Mouse (Mus musculus) left cerebral cortex, postnatal 25 days (tissue): Measurements from ENCODE around the gene Prdm16. TPM values are rescaled to one million over a fixed set of nuclear protein-coding genes. Genes with fewer than 3 reads are reported as not detected.

ENCODE experiments used
- DNase-seq, 2 experiments: peaks; one replicate each; pipeline ENCODE4 v3.0.0; 2022; ENCODE audit warnings: low spot score in 2 of 2, mixed read lengths in 1 of 2
- intact Hi-C: fragments of 180-260 bp; cut with DNase I; formaldehyde crosslinking; loops from one replicate; pipeline ENCODE4 v1.15.1; 2025
- total RNA-seq, 2 experiments: library from RNA; stranded (reverse); gene quantifications; 2 replicates each; pipeline ENCODE4 v1.2.3; 2021

Gene Prdm16
- total RNA-seq, 2 experiments from 2014 or later: 6.5 to 7.7 TPM

DNA sequence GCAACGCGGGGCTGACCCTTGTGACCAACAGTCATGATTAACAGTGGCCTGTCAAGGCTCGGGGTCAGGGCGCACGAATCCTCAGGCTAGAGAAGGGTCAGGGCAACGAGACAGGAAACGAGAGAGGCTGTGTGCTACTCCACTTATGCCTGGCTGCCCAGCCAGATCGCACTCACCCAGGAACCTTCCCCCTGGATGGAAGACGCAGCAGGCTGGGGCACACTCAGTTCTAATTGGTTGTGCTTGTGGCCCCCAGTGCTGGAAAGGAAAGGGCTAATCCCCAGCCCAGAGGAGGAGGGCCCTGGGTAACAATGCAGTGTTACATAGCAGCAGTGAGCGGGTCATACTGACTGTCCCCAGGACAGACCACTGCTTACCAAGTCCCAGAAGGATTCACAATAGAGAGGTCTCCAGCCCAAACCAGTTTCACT lies 66.2 kb downstream of the Prdm16 start:
- intact Hi-C loops: no loop called here
- no peak for DNase-seq

DNA sequence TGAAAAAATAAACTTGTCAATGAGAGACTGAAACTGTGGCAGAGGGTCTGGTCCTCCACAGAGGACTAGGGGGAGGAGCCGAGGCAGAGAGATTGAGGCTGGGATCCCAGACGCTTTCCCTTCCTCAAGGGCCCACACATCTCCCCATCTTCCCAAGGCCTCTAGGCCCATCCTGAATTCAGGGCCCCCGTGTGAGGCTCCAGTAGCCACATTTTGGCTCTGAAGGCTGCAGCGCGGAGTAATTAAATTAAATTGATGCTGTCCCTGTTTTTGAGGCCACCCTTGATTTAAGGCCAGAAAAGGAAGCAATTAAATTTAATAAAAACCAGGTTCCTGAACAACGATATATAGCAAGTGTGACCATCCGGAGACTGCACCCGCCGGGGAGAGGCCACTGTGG lies 66.8 kb downstream of the Prdm16 start:
- no peak for DNase-seq
- intact Hi-C loops: no loop called here

DNA sequence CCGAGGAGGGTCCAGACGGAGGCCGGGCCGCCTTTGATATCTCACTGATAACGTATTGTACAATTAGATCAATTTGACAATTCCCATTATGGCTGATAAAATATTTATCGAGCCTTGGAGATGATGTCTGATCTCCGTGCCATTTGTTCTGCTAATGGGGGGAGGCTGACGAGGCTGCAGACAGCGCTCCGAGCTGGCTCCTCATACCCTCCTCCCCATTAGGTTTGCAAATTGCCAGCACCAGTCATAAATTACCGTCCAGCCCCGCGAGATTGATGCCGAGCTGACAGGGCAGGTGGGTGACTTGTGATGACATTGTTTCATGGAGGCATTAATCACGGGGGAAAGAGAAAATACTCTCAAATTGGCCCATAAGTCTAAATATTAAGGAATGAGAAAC lies 67.9 kb downstream of the Prdm16 start:
- intact Hi-C loops: no loop called here
- no peak for DNase-seq

DNA sequence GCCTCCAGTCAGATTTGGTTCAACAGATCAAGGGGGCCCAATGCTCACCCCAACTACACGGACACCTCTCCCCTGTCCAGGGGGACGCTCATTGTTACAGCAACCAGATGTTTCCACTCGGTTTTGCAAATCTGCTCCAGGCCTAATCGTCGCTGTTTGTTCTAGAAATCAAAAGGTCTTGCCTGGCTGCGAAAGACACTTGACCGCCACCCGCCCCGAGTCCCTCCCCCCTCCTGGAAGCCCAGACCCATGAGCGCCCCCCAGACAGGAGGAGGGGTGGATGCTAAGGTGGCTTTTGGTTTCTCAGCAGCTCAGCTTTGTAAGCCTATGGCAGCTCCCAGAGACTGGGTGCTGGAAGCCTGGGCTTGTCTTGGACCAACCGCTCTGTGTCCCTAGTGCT lies 68.7 kb downstream of the Prdm16 start:
- intact Hi-C loops: no loop called here

DNA sequence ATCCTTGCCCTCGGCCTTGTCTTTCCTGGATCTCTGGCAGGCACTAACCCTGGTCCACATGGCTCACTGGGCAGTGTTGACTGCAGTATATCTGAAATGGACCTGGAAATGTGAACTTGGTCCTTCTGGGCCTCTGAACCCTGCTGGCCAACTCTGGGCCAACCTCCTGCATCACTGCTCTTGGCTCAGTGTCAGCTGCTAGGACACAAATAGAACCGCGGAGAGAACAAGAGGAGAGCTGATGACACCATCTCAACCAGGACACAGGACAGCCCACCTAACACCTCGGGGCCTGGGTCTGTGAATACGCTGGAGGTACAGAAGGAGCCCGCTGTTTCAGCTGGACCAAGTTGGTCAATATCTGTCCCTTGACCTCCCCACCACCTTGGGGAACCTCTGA lies 73.5 kb downstream of the Prdm16 start:
- intact Hi-C loops: no loop called here
- no peak for DNase-seq

More for the DNA sequence above, 68.7 kb downstream of the Prdm16 start:
- DNase-seq: no peak

DNA sequence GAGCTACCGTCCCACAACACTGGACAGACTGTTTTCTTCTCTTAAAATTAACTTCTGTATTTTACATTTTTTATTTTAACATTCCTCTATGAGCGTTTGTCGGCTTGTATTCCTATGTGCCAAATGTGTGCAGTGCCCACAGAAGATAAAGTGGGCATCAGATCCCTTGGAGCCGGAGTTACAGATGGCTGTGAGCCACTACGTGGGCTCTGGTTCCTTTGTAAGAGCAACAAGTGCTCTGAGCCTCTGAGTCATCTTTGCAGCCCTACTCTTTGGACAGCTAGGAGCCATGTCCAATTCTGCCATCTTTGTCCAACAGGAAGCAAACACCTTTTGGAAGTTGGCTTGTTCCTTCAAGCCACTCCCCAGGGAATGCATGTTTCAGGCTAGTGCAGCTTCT lies 78.6 kb downstream of the Prdm16 start:
- peak in 1 of 2 experiments; percentile 88 for DNase-seq
- intact Hi-C loops: loop anchor here (2.0 to 5.0 kb wide), 2 partner anchors 79 to 105 kb away; partner anchors contain the start of gene Prdm16

DNA sequence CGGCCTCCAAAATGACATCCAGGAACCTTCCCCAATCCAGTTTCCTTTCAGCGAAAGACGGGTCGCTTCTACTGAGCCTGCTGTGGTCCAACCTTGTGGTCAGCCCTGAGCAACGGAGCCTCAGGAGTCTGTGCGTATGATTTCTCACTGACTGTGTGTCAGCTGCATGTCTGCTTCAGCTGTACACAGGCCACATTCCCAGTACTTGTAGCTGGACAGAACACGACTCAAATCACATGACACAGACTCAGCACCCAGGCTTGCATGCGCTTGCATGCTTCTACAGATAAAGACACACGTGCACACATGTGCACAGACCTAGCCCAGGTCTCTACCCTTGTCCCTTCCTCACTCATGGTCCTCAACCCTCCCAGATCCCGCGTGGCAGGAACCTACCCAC lies 79.5 kb downstream of the Prdm16 start:
- intact Hi-C loops: loop anchor here (5.0 kb wide), 1 partner anchor 80 kb away; the partner anchor contains the start of gene Prdm16

DNA sequence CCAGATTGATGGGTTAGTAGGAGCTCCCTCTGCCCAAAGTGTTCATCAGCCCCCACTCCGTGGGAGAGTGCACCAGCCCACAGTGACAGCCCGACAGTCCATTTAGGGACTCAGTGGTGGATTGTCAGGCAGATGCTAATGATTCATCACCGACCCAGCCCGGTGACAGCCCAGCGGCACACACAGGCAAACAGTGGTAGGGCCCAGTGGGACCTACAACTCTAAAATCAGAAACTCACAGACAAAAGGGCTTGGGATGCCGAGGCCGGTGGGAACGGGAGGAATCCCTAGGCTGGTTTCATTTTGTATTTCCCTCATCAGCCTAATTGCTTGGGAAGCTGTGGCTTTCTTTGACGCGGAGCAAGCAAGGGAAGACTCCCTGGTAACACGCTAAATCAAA lies 80.3 kb downstream of the Prdm16 start:
- peak in 1 of 2 experiments; percentile 25 for DNase-seq
- intact Hi-C loops: loop anchor here (5.0 kb wide), 1 partner anchor 81 kb away; the partner anchor contains the start of gene Prdm16

More for the DNA sequence above, 79.5 kb downstream of the Prdm16 start:
- DNase-seq: no peak

DNA sequence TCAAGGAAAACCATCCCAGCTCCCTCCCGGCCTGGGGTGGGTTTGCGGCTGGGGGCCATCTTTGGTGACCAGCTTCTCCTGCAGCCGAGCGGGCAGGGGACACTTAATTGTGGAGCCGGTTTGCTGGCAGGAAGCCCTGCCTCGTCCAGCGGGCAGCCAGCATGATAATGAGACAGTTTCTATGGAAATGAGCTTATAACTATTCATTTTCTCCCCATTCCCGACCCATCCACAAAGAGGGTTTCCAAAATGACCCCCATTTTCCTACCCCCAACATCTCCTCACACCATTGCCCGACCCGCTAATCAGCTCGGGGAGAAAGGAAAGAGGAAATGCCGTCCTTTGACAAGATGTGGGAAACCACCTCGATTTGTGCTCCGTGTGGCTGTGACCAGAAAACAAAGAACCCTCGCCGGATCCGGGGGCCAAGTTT lies 86.7 kb downstream of the Prdm16 start:
- peak; percentile 52 to 63 for DNase-seq
- intact Hi-C loops: no loop called here

DNA sequence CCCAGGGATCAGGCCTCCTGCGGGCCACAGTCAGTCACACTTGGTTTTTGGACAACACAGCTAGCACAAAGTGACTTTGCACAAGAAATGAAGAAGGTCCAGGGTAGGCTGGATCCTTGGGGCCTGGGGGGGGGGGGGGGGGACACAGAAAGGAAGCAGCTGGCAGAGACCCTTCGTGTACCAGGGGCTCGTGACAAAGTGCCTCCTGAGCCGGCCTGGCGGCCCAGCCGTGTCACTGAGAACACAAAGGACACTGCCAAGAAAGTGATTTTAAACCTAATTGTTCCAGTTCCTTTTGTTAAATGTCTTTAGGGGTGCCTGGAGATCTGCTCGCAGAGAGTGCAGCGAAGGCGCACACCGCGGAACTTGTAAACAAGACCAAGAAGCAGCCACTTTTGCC lies 87.2 kb downstream of the Prdm16 start:
- intact Hi-C loops: no loop called here
- DNase-seq: peak in 1 of 2 experiments; percentile 14

DNA sequence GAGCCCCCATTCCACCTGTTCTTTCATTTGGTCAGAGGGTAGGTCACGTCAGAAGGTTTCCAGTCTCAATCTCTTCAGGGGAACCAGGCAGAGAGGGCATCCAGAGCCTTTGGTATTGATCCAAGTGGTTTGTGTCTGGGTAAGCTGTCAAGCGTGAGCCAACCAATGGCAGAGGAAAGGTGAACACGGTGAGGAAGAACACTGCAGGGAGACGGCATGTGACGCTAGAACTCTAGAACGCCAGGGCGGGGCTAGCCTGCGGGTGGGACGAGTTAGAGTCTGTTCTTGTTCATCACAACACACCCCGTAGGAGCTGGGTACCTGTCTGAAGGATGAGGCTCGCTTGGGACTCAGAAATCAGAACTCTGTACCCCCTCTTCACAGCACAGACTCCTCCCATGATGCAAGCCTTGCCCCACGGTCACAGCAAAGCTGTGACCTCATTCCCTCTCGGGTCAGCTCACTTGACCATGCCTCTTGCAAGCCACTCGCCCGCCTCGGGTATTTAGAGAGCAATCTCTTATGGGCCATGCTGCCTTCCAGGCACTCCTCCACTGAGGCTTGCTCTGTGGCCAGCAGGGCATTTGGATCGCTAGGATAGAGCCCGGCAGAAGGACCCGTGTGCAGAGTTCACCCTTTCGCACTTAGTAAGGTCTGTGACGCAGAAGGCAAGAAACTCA lies 89.4 kb downstream of the Prdm16 start:
- no peak for DNase-seq
- intact Hi-C loops: no loop called here

DNA sequence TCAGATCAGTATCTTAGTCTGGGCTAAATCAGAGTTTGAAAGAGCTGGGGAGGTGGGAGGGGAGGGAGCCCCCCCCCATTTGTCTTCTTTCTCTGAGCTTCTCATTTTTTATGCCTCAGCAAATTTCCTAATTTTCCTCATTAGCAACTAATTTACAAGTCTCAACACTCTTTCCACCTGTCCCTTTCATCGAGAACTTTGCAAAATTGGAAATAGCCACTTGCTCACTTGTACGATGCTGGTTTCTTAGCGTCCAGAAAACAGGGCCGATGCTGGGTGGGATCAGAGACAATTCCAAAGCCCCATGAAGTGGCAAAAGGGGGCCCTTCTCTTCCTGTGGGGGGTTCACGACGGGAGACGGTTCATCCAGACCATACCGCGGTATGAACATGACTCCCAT lies 91.4 kb downstream of the Prdm16 start:
- intact Hi-C loops: no loop called here

DNA sequence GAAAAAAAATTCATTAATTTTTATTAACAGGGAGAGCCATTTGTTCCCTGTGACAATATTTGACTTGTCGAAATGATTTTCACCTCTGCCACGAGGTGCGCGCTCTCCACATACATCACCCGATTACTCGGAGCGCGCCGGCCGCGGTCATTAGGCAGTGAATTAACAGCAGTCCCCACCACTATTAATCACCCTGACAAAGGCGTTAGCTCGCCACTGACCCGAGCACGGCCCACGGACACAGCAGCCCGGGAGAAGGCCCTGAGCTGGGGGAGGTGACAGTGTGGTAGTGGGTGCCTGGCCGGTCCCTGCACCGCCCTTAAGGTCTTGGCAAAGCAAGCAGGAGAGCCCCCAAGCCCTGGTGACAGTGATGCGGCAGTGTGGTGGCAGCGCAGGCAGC lies 92.8 kb downstream of the Prdm16 start:
- DNase-seq: no peak
- intact Hi-C loops: no loop called here

More for the DNA sequence above, 91.4 kb downstream of the Prdm16 start:
- no peak for DNase-seq

DNA sequence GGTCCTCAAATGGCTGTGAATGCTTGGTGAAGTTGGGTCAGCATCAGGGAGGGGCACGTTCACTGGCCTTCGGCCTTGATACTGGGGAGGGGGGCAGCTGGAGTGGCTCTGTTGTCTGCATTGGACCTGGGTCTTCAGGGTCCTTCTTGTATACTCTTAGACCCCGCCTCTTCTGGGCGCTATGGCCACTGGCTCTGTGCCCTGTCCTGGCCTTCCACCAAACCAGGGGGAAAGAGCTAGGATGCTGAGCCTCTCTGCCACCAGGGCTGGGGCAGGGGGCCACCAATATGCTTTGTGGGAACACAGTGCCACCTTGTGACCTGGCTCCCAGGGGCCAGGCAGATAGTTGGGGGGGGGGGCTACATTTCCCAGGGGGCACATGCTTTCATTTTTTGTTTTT lies 93.5 kb downstream of the Prdm16 start:
- intact Hi-C loops: no loop called here

DNA sequence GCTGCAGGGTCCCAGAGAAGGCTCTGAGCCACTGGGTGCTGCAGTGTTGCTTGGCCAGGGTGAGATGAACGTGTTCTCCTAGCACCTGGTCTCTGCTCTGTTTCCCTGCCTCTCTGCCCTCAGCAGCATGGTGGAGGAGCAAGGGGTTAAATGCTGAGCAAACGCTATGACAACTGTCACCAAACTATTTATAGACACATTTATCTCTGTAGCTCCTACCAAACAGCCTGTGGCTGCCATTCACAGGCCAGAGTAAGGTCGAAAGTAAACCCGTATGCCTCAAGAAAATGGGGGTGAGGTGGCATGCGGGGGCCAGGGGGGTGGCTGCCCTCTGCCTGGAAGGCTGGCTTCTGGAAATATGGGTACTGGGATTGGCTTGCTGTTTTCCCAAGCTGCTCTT lies 94.1 kb downstream of the Prdm16 start:
- DNase-seq: no peak
- intact Hi-C loops: no loop called here

More for the DNA sequence above, 93.5 kb downstream of the Prdm16 start:
- DNase-seq: no peak

DNA sequence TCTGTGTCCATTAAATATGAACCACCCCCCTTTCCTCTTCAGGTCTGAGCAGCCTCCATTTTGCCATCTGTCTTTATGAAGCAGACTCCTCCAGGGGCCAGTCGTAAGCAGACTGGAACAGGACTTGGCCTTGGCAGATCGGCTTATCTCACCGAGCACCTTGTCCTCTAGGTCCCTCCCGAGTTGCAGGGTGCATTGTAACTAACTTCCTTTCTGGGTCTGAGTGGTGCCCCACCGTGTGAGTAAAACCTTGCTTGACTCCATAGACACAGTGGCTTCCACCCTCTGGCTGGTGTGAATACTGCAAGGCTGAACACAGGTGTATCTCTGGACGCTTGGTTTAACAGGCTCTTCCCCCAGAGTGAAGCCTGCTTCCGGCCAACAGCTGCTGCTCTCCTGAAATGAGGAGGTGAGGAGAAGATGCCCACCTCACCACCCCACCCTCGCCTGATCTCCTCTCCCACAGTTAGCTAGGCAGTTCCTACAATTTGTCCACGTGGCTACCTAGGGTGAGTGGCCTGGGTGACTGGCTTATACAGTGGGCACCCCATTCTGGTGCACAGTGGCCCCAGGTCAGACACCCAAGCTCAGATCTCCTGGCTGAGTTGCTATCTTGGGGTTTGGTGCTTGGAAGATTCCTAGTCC lies 94.9 kb downstream of the Prdm16 start:
- intact Hi-C loops: no loop called here
- DNase-seq: no peak

DNA sequence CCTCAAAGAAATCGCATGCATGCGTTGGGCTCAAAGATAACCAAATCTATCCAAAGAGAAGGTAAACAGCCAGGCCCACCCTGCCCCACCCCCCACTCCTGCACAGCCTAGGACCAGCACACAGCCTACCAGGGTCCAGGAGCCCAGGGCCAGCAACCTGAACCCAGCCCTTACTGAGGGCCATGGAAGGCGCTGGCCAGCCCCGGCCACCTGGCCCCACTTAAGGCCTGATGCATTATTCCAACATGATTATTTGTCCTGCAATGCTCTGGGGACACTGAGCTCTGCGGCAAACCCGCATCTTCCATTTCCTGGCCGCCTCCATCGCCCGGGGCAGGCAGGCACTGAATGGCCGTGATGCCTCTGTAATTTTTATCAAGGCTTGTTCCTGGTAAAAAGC lies 96.0 kb downstream of the Prdm16 start:
- intact Hi-C loops: no loop called here

DNA sequence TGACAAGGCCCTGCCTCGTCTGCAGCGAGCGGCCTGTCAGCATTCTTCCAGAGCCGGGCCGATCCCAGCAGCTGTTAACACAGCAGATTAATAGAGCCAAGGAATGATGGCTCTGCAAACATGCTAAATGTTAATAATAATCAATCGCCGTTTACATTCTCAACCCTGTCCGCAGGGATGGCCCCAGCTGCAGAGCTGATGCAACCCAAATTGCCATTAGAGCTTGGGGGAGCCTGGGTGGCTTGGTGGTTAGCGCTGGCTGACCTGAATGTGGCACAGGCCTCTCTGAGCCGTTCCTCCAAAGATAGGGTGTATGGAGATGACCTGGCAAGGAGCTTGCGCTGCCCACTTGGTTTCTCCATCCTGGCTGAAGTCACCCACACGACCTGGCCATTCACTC lies 97.0 kb downstream of the Prdm16 start:
- intact Hi-C loops: no loop called here
- DNase-seq: no peak

More for the DNA sequence above, 96.0 kb downstream of the Prdm16 start:
- no peak for DNase-seq

DNA sequence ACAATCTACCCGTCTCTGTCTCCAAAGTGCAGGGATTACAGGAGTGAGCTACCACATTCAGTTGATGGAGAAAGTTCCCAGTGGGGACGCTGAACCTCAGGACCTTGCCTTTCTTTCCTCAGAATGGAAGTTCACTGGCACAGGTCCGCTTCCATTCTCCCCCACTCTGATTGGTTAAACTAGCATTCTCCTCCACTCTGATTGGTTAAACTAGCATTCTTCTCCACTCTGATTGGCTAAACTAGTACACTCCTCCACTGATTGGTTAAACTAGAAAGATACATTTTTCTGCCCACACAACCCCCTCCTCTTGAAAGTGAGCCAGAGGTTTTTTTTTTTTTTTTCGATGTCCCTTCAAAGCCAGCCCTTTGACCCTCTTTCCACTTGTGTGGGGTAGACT lies 97.9 kb downstream of the Prdm16 start:
- intact Hi-C loops: no loop called here
- no peak for DNase-seq

DNA sequence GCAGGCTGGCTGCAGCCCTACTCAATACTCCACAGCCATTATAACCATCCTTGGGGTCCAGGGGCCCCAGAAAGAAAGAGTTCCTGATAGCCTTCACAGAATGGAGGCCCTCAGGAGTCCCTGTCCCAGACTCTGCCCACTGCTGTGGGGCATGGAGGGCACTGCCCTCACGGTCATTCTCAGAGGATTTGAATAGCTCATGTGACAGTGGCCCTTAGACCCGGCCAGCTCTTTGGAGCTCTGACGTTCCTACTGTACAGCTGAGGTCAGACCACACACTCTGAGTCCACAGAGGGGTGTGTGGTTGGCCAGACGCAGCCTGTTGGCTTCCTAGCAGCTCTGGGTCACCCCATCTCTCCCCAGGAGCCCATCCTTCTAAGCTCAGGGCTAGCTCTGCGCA lies 100.6 kb downstream of the Prdm16 start:
- DNase-seq: no peak
- intact Hi-C loops: no loop called here

DNA sequence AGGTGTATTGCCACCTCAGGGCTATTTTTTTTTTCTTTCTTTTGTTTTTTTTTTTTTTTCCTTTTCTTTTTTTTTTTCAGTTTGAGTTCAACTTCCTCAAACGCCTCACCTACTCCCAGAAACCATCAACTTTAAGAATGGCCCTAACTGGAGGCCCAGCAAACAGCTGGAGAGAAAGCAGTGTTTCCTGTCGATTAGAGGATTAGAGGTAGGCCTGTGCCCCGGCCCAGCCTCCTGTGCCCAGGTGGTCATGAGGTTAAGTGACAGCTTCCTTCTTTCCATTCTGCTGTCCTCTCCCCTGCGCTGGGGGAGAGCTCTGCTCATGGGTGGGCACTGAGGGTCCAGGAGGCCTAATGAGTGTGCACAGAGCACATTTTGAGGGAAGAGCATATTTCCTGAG lies 105.3 kb downstream of the Prdm16 start:
- intact Hi-C loops: no loop called here

More for the DNA sequence above, 105.3 kb downstream of the Prdm16 start:
- no peak for DNase-seq
